Mouse (Mus musculus): Measurements from ENCODE around the gene Pou2f1. TPM values are rescaled to one million over a fixed set of nuclear protein-coding genes. Genes with fewer than 3 reads are reported as not detected.
A peak's percentile ranks its signal among the peaks of the same experiment; 100 is the strongest.

Gene Pou2f1
- polyA plus RNA-seq, 1 experiment from 2014 or later = 20.9 TPM

DNA sequence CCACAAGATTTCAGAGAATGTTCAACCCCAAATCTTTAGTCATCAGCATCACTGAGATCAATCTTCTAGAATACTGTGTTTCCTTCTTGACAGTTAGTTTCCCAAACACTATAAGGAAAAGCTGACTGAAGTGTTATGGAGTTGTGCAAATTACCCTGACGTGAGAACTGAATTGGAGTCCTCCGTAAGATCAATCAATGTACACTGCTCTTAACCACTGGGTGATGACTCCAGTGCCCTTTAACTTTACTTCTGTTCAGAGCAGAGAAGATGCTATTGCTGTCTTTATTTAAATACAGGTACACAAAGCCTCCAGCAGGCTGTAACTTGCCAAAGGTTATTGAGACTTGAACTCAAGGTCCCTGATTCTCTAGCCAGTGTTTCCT is 88.1 kb downstream of the Pou2f1 start:
- H3K4me1 ChIP-seq (ENCODE audit: control insufficient read depth, insufficient read depth, low read length) = peaks cover 13% of the 10 kb centered on the region
- peaks cover 4% of the 10 kb centered on the region; the same call in 1 of the 2 replicates for H3K36me3 ChIP-seq (ENCODE audit: control insufficient read depth, insufficient read depth, low read length)
- peak overlapping the region; percentile 9; the same call in 1 of the 2 replicates for H3K4me2 ChIP-seq (ENCODE audit: low read depth, low read length)
- H3K9me3 ChIP-seq (ENCODE audit: control insufficient read depth, low read length) = no peaks in the 10 kb centered on the region
- 28% methylated on average over 2 of the region's 2 CpGs for WGBS
- H3K27ac ChIP-seq (ENCODE audit: low read depth, low read length) = peak overlapping the region; percentile 45; the same call in 1 of the 2 replicates
- ATAC-seq (ENCODE audit: low read depth) = peak; percentile 69
- no peaks in the 10 kb centered on the region for H3K27me3 ChIP-seq (ENCODE audit: control insufficient read depth, insufficient read depth, low read length)
- H3K9ac ChIP-seq (replicated peaks; ENCODE audit: low read depth, low read length) = no peak overlapping the region
- no peak overlapping the region for H3K4me3 ChIP-seq (ENCODE audit: low read depth, low read length)

DNA sequence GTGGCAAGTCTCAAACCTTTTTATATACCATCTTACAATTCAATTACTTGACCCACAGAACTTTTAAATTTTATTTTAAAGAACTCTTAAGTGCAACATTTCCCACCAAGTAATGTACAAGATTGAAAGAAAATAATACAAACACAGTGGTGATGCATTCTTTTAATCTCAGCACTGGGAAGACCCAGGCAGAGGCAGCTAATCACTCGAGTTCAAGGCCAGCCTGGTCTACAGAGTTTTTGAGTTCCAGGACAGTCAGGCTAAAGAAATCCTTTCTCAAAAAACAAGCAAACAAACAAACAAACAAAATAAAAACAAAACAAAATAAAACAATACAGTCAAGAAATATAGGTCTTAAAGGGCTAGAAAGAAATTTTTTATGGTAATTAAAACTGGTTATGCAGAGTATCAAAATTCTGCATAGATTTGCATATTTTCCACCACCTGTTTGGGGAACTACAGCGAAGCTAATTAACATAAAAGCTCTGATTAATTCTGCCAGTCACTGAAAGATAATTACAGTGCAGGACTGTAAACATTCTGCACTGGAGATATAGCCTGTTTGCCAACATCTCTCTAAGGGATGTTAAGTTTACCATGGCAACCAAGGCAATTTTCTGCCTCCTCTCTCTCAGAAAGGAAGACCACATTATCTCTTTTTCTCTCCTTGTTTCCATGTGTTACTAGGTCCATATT is 88.6 kb downstream of the Pou2f1 start:
- WGBS = 48% methylated on average over 2 of the region's 2 CpGs
- H3K9ac ChIP-seq (replicated peaks; ENCODE audit: low read depth, low read length) = no peak overlapping the region
- H3K4me3 ChIP-seq (ENCODE audit: low read depth, low read length) = no peak overlapping the region
- H3K27ac ChIP-seq (ENCODE audit: low read depth, low read length) = peak overlapping the region; percentile 45; the same call in 1 of the 2 replicates
- H3K9me3 ChIP-seq (ENCODE audit: control insufficient read depth, low read length) = no peaks in the 10 kb centered on the region
- ATAC-seq (ENCODE audit: low read depth) = peak; percentile 89
- H3K4me1 ChIP-seq (ENCODE audit: control insufficient read depth, insufficient read depth, low read length) = peaks cover 13% of the 10 kb centered on the region
- peak overlapping the region; percentile 9; the same call in 1 of the 2 replicates for H3K4me2 ChIP-seq (ENCODE audit: low read depth, low read length)
- peaks cover 4% of the 10 kb centered on the region; the same call in 1 of the 2 replicates for H3K36me3 ChIP-seq (ENCODE audit: control insufficient read depth, insufficient read depth, low read length)
- H3K27me3 ChIP-seq (ENCODE audit: control insufficient read depth, insufficient read depth, low read length) = no peaks in the 10 kb centered on the region

DNA sequence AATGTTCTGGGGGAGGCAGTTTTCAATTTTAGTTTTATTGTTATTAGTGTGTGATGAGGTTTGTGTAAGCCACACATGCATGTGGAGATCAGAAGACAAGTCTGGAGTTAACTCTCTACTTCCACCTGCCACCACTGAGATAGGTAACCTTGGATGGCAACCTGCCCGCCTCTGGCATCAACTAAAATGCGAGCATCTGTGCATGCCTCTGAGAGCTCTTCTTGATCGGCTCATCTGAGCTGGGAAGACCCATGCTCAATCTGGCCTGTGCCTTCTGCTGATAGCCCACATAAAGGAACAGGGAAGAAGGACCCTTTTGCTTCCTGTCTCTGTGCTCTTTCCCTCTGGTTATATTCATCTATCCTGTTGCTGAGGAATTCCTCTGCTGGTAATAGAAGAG is 93.0 kb downstream of the Pou2f1 start:
- WGBS = 95% methylated on average over 3 of the region's 3 CpGs
- H3K9me3 ChIP-seq (ENCODE audit: control insufficient read depth, low read length) = no peaks in the 10 kb centered on the region
- no peak for ATAC-seq (ENCODE audit: low read depth)
- H3K4me1 ChIP-seq (ENCODE audit: control insufficient read depth, insufficient read depth, low read length) = peaks cover 8% of the 10 kb centered on the region
- H3K36me3 ChIP-seq (ENCODE audit: control insufficient read depth, insufficient read depth, low read length) = peaks cover 10% of the 10 kb centered on the region
- no peak overlapping the region for H3K9ac ChIP-seq (replicated peaks; ENCODE audit: low read depth, low read length)
- H3K4me3 ChIP-seq (ENCODE audit: low read depth, low read length) = no peak overlapping the region
- no peaks in the 10 kb centered on the region for H3K27me3 ChIP-seq (ENCODE audit: control insufficient read depth, insufficient read depth, low read length)
- H3K27ac ChIP-seq (ENCODE audit: low read depth, low read length) = no peak overlapping the region
- H3K4me2 ChIP-seq (ENCODE audit: low read depth, low read length) = no peak overlapping the region

DNA sequence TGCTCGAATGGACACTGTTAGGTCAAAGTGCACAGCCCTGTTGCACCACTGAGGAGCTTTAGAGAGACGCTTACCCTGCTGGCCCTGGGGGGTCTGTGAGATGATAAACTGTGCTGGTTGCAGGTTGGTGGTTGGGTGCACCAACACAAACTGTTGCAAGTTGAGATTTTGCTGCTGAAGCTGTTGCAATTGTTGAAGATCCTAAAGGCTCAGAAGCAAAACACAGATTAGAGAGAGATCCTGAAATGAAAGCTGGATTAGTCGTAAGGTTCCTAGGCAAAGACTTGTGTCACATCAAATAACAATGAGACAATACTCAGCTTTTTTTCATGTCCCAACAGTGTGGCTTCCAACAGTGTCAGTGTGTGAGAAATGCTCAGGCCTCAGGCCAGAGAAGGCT is 93.7 kb downstream of the Pou2f1 start:
- Histone ChIP-seq H3K4me1 (ENCODE audit: control insufficient read depth, insufficient read depth, low read length) (peaks cover 2% of the 10 kb centered on the region; the same call in 1 of the 2 replicates), H3K4me3 (ENCODE audit: low read depth, low read length) (no peak overlapping the region), H3K36me3 (ENCODE audit: control insufficient read depth, insufficient read depth, low read length) (peaks cover 10% of the 10 kb centered on the region), H3K9ac (replicated peaks; ENCODE audit: low read depth, low read length) (no peak overlapping the region), H3K27ac (ENCODE audit: low read depth, low read length) (no peak overlapping the region), H3K4me2 (ENCODE audit: low read depth, low read length) (no peak overlapping the region), H3K27me3 (ENCODE audit: control insufficient read depth, insufficient read depth, low read length) (no peaks in the 10 kb centered on the region), H3K9me3 (ENCODE audit: control insufficient read depth, low read length) (no peaks in the 10 kb centered on the region)
- ATAC-seq (ENCODE audit: low read depth) = no peak
- WGBS = 85% methylated on average over 3 of the region's 3 CpGs

DNA sequence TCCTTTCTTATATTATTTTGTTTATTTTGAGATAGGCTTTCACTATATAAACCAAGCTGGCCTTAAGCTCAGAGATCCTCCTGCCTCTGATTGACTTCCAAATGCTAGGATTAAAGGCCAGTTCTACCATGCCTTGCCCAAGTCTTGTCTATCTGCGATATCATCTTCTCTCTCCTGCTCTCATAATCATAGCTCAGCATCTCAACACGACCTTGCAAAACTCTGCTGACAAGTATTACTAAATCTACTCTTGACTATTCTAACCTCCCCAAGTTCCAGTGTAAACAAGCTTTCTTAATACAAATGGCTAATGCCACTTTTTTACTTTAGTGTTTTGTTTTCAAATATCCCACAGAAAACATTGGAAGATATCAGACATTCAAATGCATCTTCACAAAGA is 94.3 kb downstream of the Pou2f1 start:
- Histone ChIP-seq H3K4me3 (ENCODE audit: low read depth, low read length) (no peak overlapping the region), H3K27ac (ENCODE audit: low read depth, low read length) (no peak overlapping the region), H3K27me3 (ENCODE audit: control insufficient read depth, insufficient read depth, low read length) (no peaks in the 10 kb centered on the region), H3K9me3 (ENCODE audit: control insufficient read depth, low read length) (no peaks in the 10 kb centered on the region), H3K9ac (replicated peaks; ENCODE audit: low read depth, low read length) (no peak overlapping the region), H3K36me3 (ENCODE audit: control insufficient read depth, insufficient read depth, low read length) (peaks cover 10% of the 10 kb centered on the region), H3K4me1 (ENCODE audit: control insufficient read depth, insufficient read depth, low read length) (no peaks in the 10 kb centered on the region), H3K4me2 (ENCODE audit: low read depth, low read length) (no peak overlapping the region)
- no peak for ATAC-seq (ENCODE audit: low read depth)
- WGBS = 96% methylated on average over 2 of the region's 2 CpGs

DNA sequence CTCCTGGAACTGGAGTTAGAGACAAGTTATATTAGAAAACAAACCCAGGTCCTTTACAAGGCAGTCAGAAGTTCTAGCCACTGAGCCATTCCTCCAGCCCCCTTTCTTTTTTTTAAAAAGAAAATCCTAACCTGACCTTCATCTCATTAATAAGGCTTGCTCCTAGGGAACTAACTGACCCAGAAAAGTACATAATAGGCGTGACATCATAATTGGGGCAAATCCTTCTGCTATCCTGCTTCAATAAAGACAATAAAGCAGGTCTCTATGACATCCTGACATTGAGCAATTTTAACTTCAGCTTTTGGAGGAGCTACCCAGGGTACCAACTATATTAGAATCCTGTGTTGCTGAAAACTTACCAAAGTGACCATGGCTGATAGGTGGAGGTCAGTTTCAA is 98.9 kb downstream of the Pou2f1 start:
- WGBS = 47% methylated on average over 1 of the region's 1 CpGs
- Histone ChIP-seq H3K36me3 (ENCODE audit: control insufficient read depth, insufficient read depth, low read length) (peaks cover 25% of the 10 kb centered on the region), H3K4me1 (ENCODE audit: control insufficient read depth, insufficient read depth, low read length) (no peaks in the 10 kb centered on the region), H3K4me3 (ENCODE audit: low read depth, low read length) (no peak overlapping the region), H3K9me3 (ENCODE audit: control insufficient read depth, low read length) (no peaks in the 10 kb centered on the region), H3K4me2 (ENCODE audit: low read depth, low read length) (no peak overlapping the region), H3K27me3 (ENCODE audit: control insufficient read depth, insufficient read depth, low read length) (no peaks in the 10 kb centered on the region), H3K27ac (ENCODE audit: low read depth, low read length) (no peak overlapping the region), H3K9ac (replicated peaks; ENCODE audit: low read depth, low read length) (no peak overlapping the region)
- ATAC-seq (ENCODE audit: low read depth) = no peak

DNA sequence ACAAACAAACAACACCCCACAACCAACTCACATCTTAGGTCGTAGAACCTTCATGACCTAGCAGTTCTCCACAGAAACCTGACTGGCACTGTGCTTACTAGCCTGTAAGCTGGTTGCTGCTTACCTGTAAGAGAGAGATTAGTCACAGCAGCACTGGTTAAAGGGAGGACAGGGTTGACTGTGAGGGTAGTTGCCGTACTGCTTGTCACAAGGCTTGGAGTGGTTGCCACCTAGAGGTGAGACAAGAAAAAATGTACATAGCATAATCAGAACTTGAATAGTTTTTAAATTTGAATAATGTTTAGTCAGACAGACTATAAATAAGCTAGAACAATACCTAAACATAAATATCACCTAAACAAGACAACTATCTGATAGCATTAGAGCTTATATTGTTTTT is 110.8 kb downstream of the Pou2f1 start:
- H3K9me3 ChIP-seq (ENCODE audit: control insufficient read depth, low read length) = no peaks in the 10 kb centered on the region
- no peaks in the 10 kb centered on the region for H3K4me1 ChIP-seq (ENCODE audit: control insufficient read depth, insufficient read depth, low read length)
- H3K4me2 ChIP-seq (ENCODE audit: low read depth, low read length) = no peak overlapping the region
- H3K9ac ChIP-seq (replicated peaks; ENCODE audit: low read depth, low read length) = no peak overlapping the region
- H3K4me3 ChIP-seq (ENCODE audit: low read depth, low read length) = no peak overlapping the region
- 94% methylated on average over 2 of the region's 2 CpGs for WGBS
- peaks cover 28% of the 10 kb centered on the region for H3K36me3 ChIP-seq (ENCODE audit: control insufficient read depth, insufficient read depth, low read length)
- no peak overlapping the region for H3K27ac ChIP-seq (ENCODE audit: low read depth, low read length)
- H3K27me3 ChIP-seq (ENCODE audit: control insufficient read depth, insufficient read depth, low read length) = no peaks in the 10 kb centered on the region
- ATAC-seq (ENCODE audit: low read depth) = no peak

DNA sequence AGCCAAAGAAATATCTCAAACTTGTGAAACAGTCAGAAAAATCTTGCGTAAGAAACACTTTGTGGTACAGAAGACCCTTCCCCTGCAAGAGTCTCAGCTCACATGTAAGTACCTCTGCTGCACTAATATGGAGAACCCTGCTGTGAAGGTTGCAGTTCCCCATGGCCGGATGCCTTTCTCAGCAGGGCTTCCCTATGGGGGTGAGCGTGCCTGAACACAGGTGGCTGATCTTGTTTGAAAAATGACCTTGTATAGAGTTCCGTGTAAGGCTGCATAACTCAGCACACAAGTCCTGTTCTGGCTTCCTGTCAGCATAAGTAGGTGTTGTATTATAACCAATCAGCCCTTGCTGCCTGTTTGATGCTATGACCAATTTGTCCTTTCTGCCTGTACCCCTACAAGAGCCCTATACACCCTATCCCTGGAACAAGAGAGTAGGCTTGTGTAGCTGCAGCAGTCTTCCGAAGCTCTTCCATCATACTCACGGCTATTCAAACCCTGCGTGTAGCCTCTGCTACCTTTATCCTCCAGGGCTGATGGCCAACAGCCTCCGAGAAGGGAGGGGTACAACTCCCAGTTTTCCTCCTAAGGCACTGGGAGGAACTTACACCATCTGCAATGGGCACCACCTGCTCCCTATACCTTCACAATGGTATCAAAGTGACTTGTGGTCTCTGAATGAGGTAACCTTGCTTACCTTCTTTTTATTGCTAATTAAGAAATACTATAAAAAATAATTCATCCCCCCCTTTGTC is 120.2 kb downstream of the Pou2f1 start:
- ATAC-seq (ENCODE audit: low read depth) = no peak
- no peaks in the 10 kb centered on the region for H3K4me1 ChIP-seq (ENCODE audit: control insufficient read depth, insufficient read depth, low read length)
- 60% methylated on average over 8 of the region's 8 CpGs for WGBS
- H3K4me3 ChIP-seq (ENCODE audit: low read depth, low read length) = no peak overlapping the region
- no peak overlapping the region for H3K27ac ChIP-seq (ENCODE audit: low read depth, low read length)
- peaks cover 22% of the 10 kb centered on the region for H3K36me3 ChIP-seq (ENCODE audit: control insufficient read depth, insufficient read depth, low read length)
- no peak overlapping the region for H3K4me2 ChIP-seq (ENCODE audit: low read depth, low read length)
- no peaks in the 10 kb centered on the region for H3K9me3 ChIP-seq (ENCODE audit: control insufficient read depth, low read length)
- H3K9ac ChIP-seq (replicated peaks; ENCODE audit: low read depth, low read length) = no peak overlapping the region
- H3K27me3 ChIP-seq (ENCODE audit: control insufficient read depth, insufficient read depth, low read length) = no peaks in the 10 kb centered on the region

DNA sequence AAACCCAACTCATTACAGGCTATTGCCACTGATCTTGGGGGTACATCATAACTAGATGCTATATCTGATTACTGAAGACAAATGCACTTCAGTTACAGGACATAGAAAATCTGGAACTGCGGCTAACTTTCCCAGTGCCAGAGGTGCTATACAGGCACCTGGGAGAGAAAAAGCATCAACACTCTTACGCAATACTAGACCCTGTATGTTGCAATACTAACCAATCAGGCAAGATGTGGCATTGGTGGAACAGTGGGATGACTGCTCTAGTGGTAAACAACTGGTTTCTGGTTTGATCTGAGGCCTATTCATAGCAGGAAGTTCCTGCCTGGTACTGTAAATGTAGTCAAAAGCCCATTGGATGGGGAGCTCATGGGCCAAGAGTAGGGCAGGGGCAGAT is 123.7 kb downstream of the Pou2f1 start:
- no peak overlapping the region for H3K9ac ChIP-seq (replicated peaks; ENCODE audit: low read depth, low read length)
- no peak overlapping the region for H3K4me2 ChIP-seq (ENCODE audit: low read depth, low read length)
- no peak overlapping the region for H3K4me3 ChIP-seq (ENCODE audit: low read depth, low read length)
- WGBS = 100% methylated on average over 2 of the region's 2 CpGs
- peaks cover 30% of the 10 kb centered on the region for H3K36me3 ChIP-seq (ENCODE audit: control insufficient read depth, insufficient read depth, low read length)
- H3K4me1 ChIP-seq (ENCODE audit: control insufficient read depth, insufficient read depth, low read length) = no peaks in the 10 kb centered on the region
- H3K27ac ChIP-seq (ENCODE audit: low read depth, low read length) = no peak overlapping the region
- no peak for ATAC-seq (ENCODE audit: low read depth)
- H3K9me3 ChIP-seq (ENCODE audit: control insufficient read depth, low read length) = no peaks in the 10 kb centered on the region
- H3K27me3 ChIP-seq (ENCODE audit: control insufficient read depth, insufficient read depth, low read length) = no peaks in the 10 kb centered on the region

Measured in neural tube, embryonic 14.5 days (tissue).